Mouse (Mus musculus) embryonic facial prominence, embryonic 13.5 days (tissue): ENCODE measurements around the gene Myo5c. TPM values are rescaled to one million over a fixed set of nuclear protein-coding genes. Genes with fewer than 3 reads are reported as not detected.
A peak's percentile ranks its signal among the peaks of the same experiment; 100 is the strongest.

Experiments used
- ATAC-seq: fragments of 200-750 bp; cut with Nextera tagmentation; 2 replicates; pipeline ENCODE4 v1.8.0; 2017; ENCODE audit warnings: low read depth; ENCODE audit not compliant: insufficient number of reproducible peaks, insufficient read depth, low FRiP score, low TSS enrichment
- H3K27ac ChIP-seq: fragments of 300-500 bp; sonication (generic); 2 replicates; pipeline ENCODE4 v1.5.1; 2015; ENCODE audit warnings: moderate library complexity, mild to moderate bottlenecking, inconsistent platforms
- H3K27me3 ChIP-seq: fragments of 300-500 bp; sonication (generic); 2 replicates; pipeline ENCODE4 v1.6.1; 2015; ENCODE audit warnings: mild to moderate bottlenecking, inconsistent platforms
- H3K36me3 ChIP-seq: fragments of 300-500 bp; sonication (generic); 2 replicates; pipeline ENCODE4 v1.6.1; 2015; ENCODE audit warnings: mild to moderate bottlenecking, inconsistent platforms
- H3K4me1 ChIP-seq: fragments of 300-500 bp; sonication (generic); 2 replicates; pipeline ENCODE4 v1.6.1; 2015; ENCODE audit warnings: inconsistent platforms
- H3K4me2 ChIP-seq: fragments of 300-500 bp; sonication (generic); 2 replicates; pipeline ENCODE4 v1.6.1; 2015; ENCODE audit warnings: moderate library complexity, mild to moderate bottlenecking, inconsistent platforms
- H3K4me3 ChIP-seq: fragments of 300-500 bp; sonication (generic); 2 replicates; pipeline ENCODE4 v1.5.1; 2015; ENCODE audit warnings: mild to moderate bottlenecking, inconsistent platforms
- H3K9ac ChIP-seq: fragments of 300-500 bp; sonication (generic); 2 replicates; pipeline ENCODE4 v1.6.1; 2015; ENCODE audit warnings: mild to moderate bottlenecking, inconsistent platforms
- H3K9me3 ChIP-seq: fragments of 300-500 bp; sonication (generic); 2 replicates; pipeline ENCODE4 v1.6.1; 2016; ENCODE audit warnings: inconsistent platforms
- WGBS: fragments of 180-500 bp; shearing (Covaris S2); methylation state at CpG from one replicate; pipeline ENCODE4 v1.1.7; 2015; ENCODE audit warnings: mixed read lengths; 5-methylcytosine and 5-hydroxymethylcytosine counted together
- polyA plus RNA-seq: library from polyadenylated mRNA; unstranded; fragments of >200 nt; fragmentation: Nextera tagmentation; extraction: Ambion mirVana; gene quantifications from 2 replicates; pipeline ENCODE4 v1.2.1, GENCODE M21; 2015

Myo5c gene
- polyA plus RNA-seq, 1 experiment from 2014 or later, result 0.79 TPM

DNA sequence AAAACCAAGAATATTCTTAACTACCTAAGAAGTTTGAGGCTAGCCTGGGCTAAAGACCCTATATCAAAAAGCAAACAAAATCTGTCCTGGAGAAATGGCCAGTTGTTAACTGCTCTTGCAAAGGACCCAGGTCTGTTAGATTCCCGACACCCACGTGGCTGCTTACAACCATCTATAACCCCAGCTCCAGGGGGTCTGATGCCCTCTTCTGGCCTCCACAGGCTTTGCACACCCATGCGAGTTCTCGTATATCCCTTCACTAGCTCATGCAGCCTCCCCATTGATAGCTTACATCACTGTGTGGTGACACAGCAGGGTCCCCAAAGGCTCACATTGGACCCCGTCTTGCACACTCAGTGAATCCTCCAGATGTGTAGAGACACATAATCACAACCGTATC is 53.5 kb downstream of the Myo5c start:
- 79% methylated on average over 6 of the region's 6 CpGs for WGBS
- no peaks in the 10 kb centered on the region for H3K36me3 ChIP-seq
- ATAC-seq, result no peak
- H3K9ac ChIP-seq, result no peak overlapping the region
- H3K27ac ChIP-seq, result no peak overlapping the region
- no peak overlapping the region for H3K4me3 ChIP-seq
- H3K27me3 ChIP-seq, result no peaks in the 10 kb centered on the region; the same call in 1 of the 2 replicates
- H3K9me3 ChIP-seq, result no peaks in the 10 kb centered on the region
- no peaks in the 10 kb centered on the region for H3K4me1 ChIP-seq
- H3K4me2 ChIP-seq, result no peak overlapping the region

DNA sequence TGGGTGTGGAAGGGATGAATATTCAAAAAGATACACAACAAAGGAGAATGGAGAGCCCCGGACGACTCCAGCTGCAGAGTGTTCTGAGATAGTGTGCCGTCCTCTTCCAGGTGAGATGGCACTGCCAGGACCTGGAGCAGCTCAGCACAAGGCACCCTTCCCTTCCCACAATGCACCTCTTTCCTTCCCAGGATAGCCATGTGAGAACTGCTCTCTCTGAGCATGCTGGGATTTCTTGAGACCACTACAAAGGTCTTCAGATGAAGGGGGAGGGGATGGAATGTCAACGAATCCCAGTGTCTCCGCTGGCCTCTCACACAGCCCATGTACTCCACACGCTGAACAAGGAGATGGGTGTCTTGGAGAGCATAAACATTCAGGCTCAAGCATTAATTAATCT is 55.8 kb downstream of the Myo5c start:
- Histone ChIP-seq H3K4me3 (no peak overlapping the region), H3K4me2 (no peak overlapping the region), H3K9me3 (no peaks in the 10 kb centered on the region), H3K27ac (no peak overlapping the region), H3K36me3 (no peaks in the 10 kb centered on the region), H3K4me1 (no peaks in the 10 kb centered on the region), H3K27me3 (no peaks in the 10 kb centered on the region), H3K9ac (no peak overlapping the region)
- whole genome bisulfite sequencing, result 70% methylated on average over 6 of the region's 6 CpGs
- ATAC-seq, result no peak

DNA sequence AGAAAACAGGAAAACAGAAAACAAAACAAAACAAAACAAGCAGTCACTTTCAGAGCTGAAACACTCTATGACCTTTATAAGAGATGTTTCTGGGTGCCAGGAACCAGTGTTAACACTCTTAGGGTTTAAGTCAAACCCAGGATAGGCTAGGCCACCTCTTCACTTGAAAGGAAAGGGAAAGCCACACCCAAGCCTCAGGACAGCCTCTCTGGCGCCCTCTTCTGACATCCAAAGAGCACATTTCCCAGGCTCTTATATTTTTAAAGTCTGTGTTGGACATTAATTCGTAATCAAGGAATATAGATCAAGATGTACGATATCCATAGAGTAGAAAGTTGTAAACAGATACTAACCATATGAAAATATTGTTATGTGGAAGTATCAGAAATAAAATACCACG is 57.7 kb downstream of the Myo5c start:
- 45% methylated on average over 4 of the region's 4 CpGs for WGBS
- no peak for ATAC-seq

DNA sequence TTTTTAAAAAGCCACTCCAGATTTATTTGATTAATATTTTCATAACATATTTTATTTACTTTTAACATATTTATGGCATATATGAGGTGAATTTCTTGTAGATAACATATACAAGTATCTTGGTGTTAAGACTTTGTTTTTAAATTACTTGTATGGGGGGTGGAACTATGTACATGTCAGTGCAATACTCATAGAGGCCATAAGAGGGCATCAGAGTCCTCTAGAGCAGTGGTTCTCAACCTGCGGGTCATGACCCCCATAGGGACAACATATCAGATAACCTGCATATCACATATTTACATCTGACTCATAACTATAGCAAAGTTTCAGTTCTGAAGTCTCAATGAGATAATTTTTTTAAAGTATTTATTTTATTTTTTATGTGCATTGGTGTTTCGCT is 67.5 kb downstream of the Myo5c start:
- 0 out of 2 replicates have a peak, but pooled peaks cover 4% of the 10 kb centered on the region for H3K4me1 ChIP-seq
- no peak for ATAC-seq
- H3K27ac ChIP-seq, result no peak overlapping the region
- H3K36me3 ChIP-seq, result no peaks in the 10 kb centered on the region
- H3K4me2 ChIP-seq, result no peak overlapping the region
- no peak overlapping the region for H3K9ac ChIP-seq
- H3K4me3 ChIP-seq, result no peak overlapping the region
- H3K27me3 ChIP-seq, result no peaks in the 10 kb centered on the region; the same call in 1 of the 2 replicates
- no peaks in the 10 kb centered on the region for H3K9me3 ChIP-seq
- 87% methylated on average over 2 of the region's 2 CpGs for WGBS

More for the DNA sequence above, 57.7 kb downstream of the Myo5c start:
- H3K9me3 ChIP-seq, result no peaks in the 10 kb centered on the region
- no peak overlapping the region for H3K9ac ChIP-seq
- no peak overlapping the region for H3K4me3 ChIP-seq
- no peak overlapping the region for H3K27ac ChIP-seq
- H3K4me2 ChIP-seq, result no peak overlapping the region
- no peaks in the 10 kb centered on the region for H3K36me3 ChIP-seq
- H3K4me1 ChIP-seq, result no peaks in the 10 kb centered on the region
- H3K27me3 ChIP-seq, result no peaks in the 10 kb centered on the region

DNA sequence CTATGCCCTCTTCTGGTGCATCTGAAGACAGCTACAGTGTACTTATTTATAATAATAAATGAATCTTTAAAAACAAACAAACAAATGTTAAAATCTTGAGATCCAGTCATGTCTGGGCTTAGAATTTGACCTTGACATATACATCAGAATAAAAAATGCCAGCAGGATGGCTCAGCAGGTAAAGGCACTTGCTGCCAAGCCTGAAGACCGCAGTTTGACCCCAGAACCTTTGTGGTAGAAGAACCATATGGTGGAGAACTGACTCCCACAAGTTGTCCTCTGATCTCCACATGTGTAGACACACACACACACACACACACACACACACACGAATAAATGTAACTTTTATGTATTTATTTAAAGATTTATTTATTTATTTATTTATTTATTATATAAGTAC is 71.2 kb downstream of the Myo5c start:
- Histone ChIP-seq H3K27me3 (no peaks in the 10 kb centered on the region), H3K4me1 (no peaks in the 10 kb centered on the region), H3K27ac (no peak overlapping the region), H3K9ac (no peak overlapping the region), H3K4me3 (no peak overlapping the region), H3K4me2 (no peak overlapping the region), H3K9me3 (no peaks in the 10 kb centered on the region), H3K36me3 (no peaks in the 10 kb centered on the region)
- WGBS, result 91% methylated on average over 2 of the region's 2 CpGs
- no peak for ATAC-seq

DNA sequence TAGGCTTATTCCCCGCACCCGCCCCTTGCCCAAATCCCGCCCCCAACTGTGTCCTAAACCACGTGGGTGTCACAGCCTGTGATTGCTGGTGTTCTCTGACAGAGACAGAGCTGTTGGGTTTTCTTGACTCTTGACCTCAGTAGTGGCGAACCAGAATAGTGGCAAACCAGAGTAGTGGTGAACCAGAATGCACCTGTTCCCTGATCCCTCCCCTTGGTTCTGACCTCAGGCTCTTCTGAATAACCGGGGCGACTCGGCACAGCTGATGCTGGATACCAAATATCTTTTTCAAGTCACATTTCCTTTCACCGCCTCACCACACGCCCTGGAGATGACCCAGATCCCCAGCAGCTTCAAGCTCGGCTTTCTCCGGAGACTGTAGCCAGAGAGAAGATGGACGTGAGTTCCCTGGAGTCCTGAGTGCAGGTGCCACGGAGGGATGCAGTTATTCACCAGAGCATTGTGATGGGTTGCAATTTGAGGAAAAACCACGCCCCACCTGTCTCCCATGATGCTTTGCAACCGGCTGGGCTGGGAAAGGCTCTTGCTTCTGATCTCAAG is 72.0 kb downstream of the Myo5c start:
- no peak for ATAC-seq
- Histone ChIP-seq H3K4me3 (no peak overlapping the region), H3K36me3 (no peaks in the 10 kb centered on the region), H3K27me3 (no peaks in the 10 kb centered on the region), H3K9me3 (no peaks in the 10 kb centered on the region), H3K9ac (no peak overlapping the region), H3K4me1 (no peaks in the 10 kb centered on the region), H3K27ac (no peak overlapping the region), H3K4me2 (peak overlapping the region; percentile 36)
- WGBS, result 33% methylated on average over 16 of the region's 16 CpGs

DNA sequence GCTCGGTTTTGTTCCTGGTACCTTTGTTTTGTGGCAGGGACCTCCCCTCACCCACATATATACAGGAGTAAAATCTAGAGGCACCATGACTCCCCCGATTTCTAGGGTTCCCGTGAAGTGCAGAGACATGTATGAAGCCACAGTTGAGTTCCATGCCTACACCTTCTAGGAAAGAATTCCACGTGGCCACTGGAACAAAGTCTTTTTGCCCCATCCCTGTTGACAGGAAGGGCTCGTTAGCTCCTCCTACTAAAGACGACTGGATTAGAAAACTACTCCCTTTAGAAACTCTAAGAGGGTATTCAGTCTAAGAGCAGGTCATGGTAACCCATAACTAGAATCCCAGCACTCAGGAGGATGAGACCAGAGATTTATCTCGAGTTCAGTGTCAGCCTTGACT is 72.5 kb downstream of the Myo5c start:
- no peak for ATAC-seq
- H3K4me2 ChIP-seq, result peak overlapping the region; percentile 36; the same call in 1 of the 2 replicates
- H3K9me3 ChIP-seq, result no peaks in the 10 kb centered on the region
- H3K9ac ChIP-seq, result no peak overlapping the region
- H3K36me3 ChIP-seq, result no peaks in the 10 kb centered on the region
- WGBS, result 38% methylated on average over 7 of the region's 7 CpGs
- no peaks in the 10 kb centered on the region for H3K4me1 ChIP-seq
- no peaks in the 10 kb centered on the region for H3K27me3 ChIP-seq
- no peak overlapping the region for H3K4me3 ChIP-seq
- H3K27ac ChIP-seq, result no peak overlapping the region

DNA sequence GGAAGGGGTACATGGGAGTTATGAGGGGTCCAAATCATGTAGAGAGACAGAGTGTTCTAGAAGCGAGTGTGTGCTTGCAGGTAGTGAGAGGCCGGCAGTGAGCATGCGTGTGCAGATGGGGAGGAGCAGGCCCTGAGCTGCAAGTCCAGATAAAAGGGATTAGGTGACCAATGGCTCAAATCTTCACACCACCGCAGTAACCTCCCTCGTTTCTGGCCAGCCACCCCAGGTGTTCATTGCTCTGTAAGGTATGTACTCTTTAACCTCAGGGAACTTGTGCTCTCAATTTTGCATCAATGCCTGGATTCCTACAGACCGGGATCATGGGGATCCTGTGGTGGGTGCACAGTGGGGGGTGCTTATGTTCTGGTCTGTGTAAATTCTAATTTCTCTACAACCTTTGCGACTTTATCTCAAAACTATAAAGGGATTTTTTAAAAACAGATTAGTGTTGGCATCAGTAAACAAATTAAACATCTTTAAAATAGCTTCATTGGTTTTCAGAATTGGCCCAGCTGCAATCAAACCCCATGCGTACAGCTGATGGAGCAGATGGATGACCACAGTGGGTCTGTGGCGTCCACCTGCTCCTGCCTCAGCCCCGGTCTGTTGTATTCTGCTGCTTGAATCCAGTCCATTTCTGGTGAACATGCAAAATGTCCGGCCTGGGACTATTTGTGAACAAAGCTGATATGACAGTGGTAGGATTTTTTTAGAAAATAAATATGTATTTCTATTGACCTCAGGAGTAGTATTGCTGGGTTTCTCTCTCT is 74.5 kb downstream of the Myo5c start, which contains the start of gene Gnb5:
Gene Gnb5 (plus strand): TSS at position 163 of the 773 bp plus-strand sequence.
- ATAC-seq, result no peak
- H3K36me3 ChIP-seq, result no peaks in the 10 kb centered on the region
- no peaks in the 10 kb centered on the region for H3K9me3 ChIP-seq
- H3K4me3 ChIP-seq, result no peak within 1 kb of the TSS
- H3K27ac ChIP-seq, result no peak within 1 kb of the TSS
- no peaks in the 10 kb centered on the region for H3K4me1 ChIP-seq
- 78% methylated on average over 11 of the region's 11 CpGs for WGBS
- H3K27me3 ChIP-seq, result no peaks in the 10 kb centered on the region
- no peak within 1 kb of the TSS for H3K4me2 ChIP-seq
- H3K9ac ChIP-seq, result no peak within 1 kb of the TSS

DNA sequence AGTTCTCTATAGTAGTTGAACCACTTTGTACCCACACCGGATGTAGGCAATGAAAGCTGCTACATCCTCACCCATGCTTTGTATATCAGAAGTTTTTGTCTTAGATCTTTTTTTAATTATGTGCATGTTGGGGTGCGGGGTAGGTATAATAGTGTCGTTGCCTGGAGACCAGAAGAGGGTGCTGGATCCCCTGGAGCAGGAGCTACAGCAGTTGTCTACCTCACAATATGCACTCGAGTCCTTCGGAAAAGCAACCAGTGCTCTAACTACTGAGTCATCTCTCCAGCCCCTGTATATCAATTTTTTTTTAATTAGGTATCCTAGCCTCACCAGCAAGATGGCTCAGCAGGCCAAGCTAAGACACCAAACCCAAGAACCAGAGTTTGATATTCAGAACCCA is 75.2 kb downstream of the Myo5c start:
- H3K4me3 ChIP-seq, result no peak overlapping the region
- WGBS, result 87% methylated on average over 5 of the region's 5 CpGs
- H3K27me3 ChIP-seq, result no peaks in the 10 kb centered on the region
- no peaks in the 10 kb centered on the region for H3K4me1 ChIP-seq
- no peak overlapping the region for H3K9ac ChIP-seq
- H3K27ac ChIP-seq, result no peak overlapping the region
- no peak overlapping the region for H3K4me2 ChIP-seq
- no peak for ATAC-seq
- H3K36me3 ChIP-seq, result no peaks in the 10 kb centered on the region
- no peaks in the 10 kb centered on the region for H3K9me3 ChIP-seq

DNA sequence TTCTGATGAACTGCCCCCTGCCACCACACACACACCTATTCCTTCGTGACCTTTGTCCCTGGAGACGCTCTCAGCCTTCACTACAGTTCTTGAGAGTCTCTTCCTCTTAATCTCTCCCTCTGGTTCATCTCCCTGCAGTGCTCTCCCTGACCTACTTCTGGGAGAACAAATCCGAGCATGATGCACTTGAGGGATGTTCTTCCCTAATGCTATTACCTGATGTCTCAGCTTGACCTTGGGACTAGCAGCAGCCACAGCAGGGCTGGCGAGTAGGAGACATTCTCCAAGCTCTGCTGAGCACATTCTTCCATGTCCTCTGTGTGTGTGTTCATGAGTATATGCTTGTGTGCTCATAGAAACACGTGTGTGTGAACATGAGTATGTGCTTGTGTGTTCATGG is 76.8 kb downstream of the Myo5c start:
- Histone ChIP-seq H3K4me3 (no peak overlapping the region), H3K27ac (no peak overlapping the region), H3K4me1 (peaks cover 4% of the 10 kb centered on the region; the same call in 1 of the 2 replicates), H3K9ac (no peak overlapping the region), H3K9me3 (no peaks in the 10 kb centered on the region), H3K27me3 (no peaks in the 10 kb centered on the region), H3K4me2 (no peak overlapping the region), H3K36me3 (no peaks in the 10 kb centered on the region)
- 53% methylated on average over 5 of the region's 5 CpGs for WGBS
- ATAC-seq, result no peak

DNA sequence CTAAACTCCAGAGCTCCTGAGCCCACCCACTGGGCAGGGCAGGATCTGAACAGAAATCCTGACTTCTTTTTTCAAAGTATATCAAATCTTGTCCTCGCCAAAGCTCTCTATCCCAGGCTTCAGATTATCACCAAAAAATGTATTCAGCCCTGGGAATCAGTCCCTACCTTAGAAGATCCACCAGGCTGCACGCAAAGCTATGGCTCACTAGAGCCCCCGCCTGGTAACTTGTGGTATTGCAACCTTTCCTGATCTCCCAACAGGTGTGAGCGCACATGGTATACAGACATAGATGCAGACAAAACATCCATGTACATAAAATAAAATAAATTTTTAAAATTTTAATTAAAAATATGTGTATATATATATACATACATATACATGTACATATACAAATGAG is 80.2 kb downstream of the Myo5c start:
- Histone ChIP-seq H3K36me3 (no peaks in the 10 kb centered on the region), H3K27me3 (no peaks in the 10 kb centered on the region), H3K4me2 (no peak overlapping the region), H3K4me3 (no peak overlapping the region), H3K9me3 (no peaks in the 10 kb centered on the region), H3K9ac (no peak overlapping the region), H3K4me1 (peaks cover 17% of the 10 kb centered on the region), H3K27ac (no peak overlapping the region)
- WGBS, result 16% methylated on average over 4 of the region's 4 CpGs
- no peak for ATAC-seq

DNA sequence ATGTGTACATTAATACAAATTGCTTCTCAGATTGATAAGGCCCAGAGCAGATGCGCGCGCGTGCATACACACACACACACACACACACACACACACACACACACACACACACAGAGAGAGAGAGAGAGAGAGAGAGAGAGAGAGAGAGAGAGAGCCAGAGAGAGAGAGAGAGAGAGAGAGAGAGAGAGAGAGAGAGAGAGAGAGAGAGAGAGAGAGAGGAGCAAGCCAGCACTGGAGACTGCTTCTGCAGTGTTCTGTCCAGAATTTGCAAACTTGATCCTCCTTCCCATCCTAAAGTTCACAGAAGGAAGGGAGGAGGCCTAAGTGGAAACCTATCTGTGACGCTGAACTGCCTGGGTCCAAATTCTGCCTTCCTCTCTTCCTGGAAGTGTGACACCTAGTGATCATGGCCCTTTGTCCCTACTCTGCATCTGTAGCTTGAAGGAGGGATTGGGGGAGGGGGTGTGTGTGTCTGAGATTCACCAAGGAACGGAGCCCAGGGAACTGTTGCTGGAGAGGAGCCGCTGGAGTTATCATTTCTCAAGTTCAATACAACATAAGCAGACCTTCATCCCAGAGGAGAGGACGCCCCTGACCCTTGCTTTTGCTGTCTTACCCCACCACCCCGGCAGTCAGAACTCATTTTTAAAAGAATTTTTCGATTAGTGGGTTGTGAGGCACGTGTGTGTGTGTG is 81.5 kb downstream of the Myo5c start:
- Histone ChIP-seq H3K27ac (peak overlapping the region; percentile 88; the same call in 1 of the 2 replicates), H3K9ac (peak overlapping the region; percentile 81), H3K9me3 (no peaks in the 10 kb centered on the region), H3K36me3 (no peaks in the 10 kb centered on the region), H3K4me2 (peak overlapping the region; percentile 86), H3K4me1 (peaks cover 17% of the 10 kb centered on the region), H3K4me3 (peak overlapping the region; percentile 76), H3K27me3 (no peaks in the 10 kb centered on the region)
- WGBS, result 36% methylated on average over 11 of the region's 11 CpGs
- no peak for ATAC-seq
